Mouse (Mus musculus) embryonic fibroblast, embryonic 13.5 days (primary cell): Measurements from ENCODE around the gene Cep128.

Experiments
- CTCF ChIP-seq: IDR thresholded peaks from 2 replicates; pipeline ENCODE4 v1.5.1; 2011; ENCODE audit warnings: mild to moderate bottlenecking, control low read depth, low read length, moderate library complexity, borderline replicate concordance; ENCODE audit not compliant: insufficient read depth
- POLR2A ChIP-seq: IDR thresholded peaks from 2 replicates; pipeline ENCODE4 v1.6.1; 2011; ENCODE audit warnings: low read depth, mild to moderate bottlenecking, control low read depth, low read length, moderate library complexity

- TF ChIP-seq CTCF: no peak
- no peak for TF ChIP-seq POLR2A
These were observed 78.4 kb downstream of the Cep128 start for GRCm38 (mm10) chr12:91305769-91306168.
